Mouse (Mus musculus): ENCODE results near the gene Echdc3.

Gene Echdc3

GRCm38 (mm10) chr2:6167843-6168558 is 44.8 kb downstream of the Echdc3 start:
- DNase-seq (ENCODE audit: low spot score): peak; percentile 38

GRCm38 (mm10) chr2:6165771-6166170 is 47.1 kb downstream of the Echdc3 start:
- no peak for DNase-seq (ENCODE audit: low spot score)

GRCm38 (mm10) chr2:6164606-6165290 is 48.1 kb downstream of the Echdc3 start:
- DNase-seq (ENCODE audit: low spot score): no peak

GRCm38 (mm10) chr2:6162366-6163040 is 50.3 kb downstream of the Echdc3 start:
- no peak for DNase-seq (ENCODE audit: low spot score)

GRCm38 (mm10) chr2:6159735-6160134 is 53.1 kb downstream of the Echdc3 start:
- no peak for DNase-seq (ENCODE audit: low spot score)

- DNase-seq (ENCODE audit: low spot score): no peak
Measured at GRCm38 (mm10) chr2:6159219-6159618, 53.6 kb downstream of the Echdc3 start.

- no peak for DNase-seq (ENCODE audit: low spot score)
Measured at GRCm38 (mm10) chr2:6157635-6158034, 55.2 kb downstream of the Echdc3 start.

GRCm38 (mm10) chr2:6157208-6157607 is 55.6 kb downstream of the Echdc3 start:
- no peak for DNase-seq (ENCODE audit: low spot score)

- DNase-seq (ENCODE audit: low spot score): no peak
Measured at GRCm38 (mm10) chr2:6149801-6150200, 63.0 kb downstream of the Echdc3 start.

GRCm38 (mm10) chr2:6146901-6147300 is 65.9 kb downstream of the Echdc3 start:
- DNase-seq (ENCODE audit: low spot score): no peak

GRCm38 (mm10) chr2:6146257-6146656 is 66.6 kb downstream of the Echdc3 start:
- no peak for DNase-seq (ENCODE audit: low spot score)

GRCm38 (mm10) chr2:6145611-6146010 is 67.2 kb downstream of the Echdc3 start:
- no peak for DNase-seq (ENCODE audit: low spot score)

- DNase-seq (ENCODE audit: low spot score): no peak
Measured at GRCm38 (mm10) chr2:6142915-6143654, 69.7 kb downstream of the Echdc3 start.

- DNase-seq (ENCODE audit: low spot score): no peak
Measured at GRCm38 (mm10) chr2:6140572-6141161, 72.2 kb downstream of the Echdc3 start.
